Mouse (Mus musculus): Measurements from ENCODE around the gene Btbd2. TPM values are rescaled to one million over a fixed set of nuclear protein-coding genes. Genes with fewer than 3 reads are reported as not detected.
"Not testable (repeated sequence)": the region's sequence is repeated elsewhere in the genome, so short reads cannot be mapped to it uniquely, and the experiment has no call there.

Gene Btbd2
- total RNA-seq, 4 experiments from 2014 or later: 63.4 to 94.6 (median 79.1) TPM

- DNase-seq: no peak
Observed at GRCm38 (mm10) chr10:80606306-80606705, 50.6 kb downstream of the Btbd2 start.

- not testable (repeated sequence) for DNase-seq
Observed at GRCm38 (mm10) chr10:80605721-80606120, 51.1 kb downstream of the Btbd2 start, which contains the start of gene Gm49322. TSS of gene Gm49322 (plus strand) at chr10:80606021.

DNA sequence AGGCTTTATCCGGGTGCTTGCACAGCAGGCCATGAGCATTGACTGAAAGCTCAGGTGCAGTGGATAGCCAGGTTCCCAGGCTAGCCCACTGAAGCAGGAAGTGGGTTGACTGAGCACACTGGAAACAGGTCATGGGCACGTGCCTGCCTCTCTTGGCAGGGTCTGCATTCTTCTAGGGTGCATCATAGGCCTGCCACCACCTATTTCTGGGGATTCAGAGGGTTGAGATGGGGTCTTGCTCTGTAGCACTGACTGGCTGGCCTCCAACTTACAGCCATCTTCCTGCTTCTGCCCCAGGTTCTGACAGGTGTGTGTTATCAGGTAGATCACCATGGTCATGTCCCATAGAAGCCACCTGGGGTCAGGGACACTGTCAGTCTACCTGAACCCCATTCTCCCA lies 51.9 kb downstream of the Btbd2 start:
- no peak for DNase-seq

GRCm38 (mm10) chr10:80604001-80604509 lies 52.8 kb downstream of the Btbd2 start:
- DNase-seq: no peak

DNA sequence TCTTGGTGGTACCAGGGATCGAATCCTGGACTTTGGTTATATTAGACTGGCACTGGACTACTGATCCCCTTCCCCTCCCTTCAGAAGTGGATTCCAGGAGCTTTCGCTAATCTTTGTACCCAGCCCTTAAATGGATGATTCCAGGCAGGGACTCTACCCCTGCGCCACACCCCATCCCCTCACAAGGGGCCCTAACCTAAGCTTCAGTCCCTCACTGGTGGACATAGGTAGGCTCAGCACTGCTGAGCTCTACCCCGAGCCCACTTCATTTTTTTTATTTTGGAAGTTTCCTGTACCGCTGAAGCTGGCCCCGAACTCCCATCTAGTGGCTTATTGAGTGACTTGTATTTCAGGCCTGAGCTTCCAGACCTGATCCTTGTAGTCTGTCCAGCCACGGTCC lies 53.5 kb downstream of the Btbd2 start:
- DNase-seq: no peak

DNA sequence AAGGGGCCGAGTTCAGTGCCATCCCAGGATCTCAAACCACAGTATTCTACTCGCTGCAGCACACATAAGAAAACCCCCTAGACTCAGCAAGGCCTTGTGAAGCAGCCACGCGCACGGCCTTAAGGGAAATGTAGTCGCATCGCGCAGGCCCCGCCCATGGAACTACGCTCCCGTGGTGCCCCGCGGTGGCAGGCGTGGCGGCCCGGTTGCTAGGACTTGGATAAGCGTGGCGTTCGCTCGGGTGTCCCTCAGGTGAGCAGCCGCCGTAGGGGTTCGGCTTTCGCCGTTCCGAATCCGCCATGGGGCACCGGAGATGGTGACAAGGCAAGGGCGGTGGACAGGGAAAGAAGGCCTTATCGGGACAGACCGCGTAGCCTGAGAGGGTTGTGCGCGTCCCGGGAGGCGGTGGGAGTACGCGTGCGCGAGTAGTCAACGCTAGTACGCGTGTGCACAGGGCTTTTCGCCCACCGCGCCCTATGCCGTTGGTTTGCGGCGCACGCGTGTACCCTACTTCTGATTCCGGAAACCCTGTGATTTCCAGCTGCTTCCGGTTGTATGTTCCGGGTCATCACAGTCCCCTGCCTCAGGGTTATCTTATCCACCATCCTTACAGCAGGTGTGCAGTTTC lies 54.1 kb downstream of the Btbd2 start, which contains the start of the genes Scamp4 and Adat3:
Gene Scamp4, plus strand, starts transcription at position 175 of the 628 bp plus-strand sequence.
Gene Adat3, plus strand, starts transcription at position 183 of the 628 bp plus-strand sequence.
- DNase-seq: peak; percentile 91

- no peak for DNase-seq
Observed at GRCm38 (mm10) chr10:80596318-80596717, 60.6 kb downstream of the Btbd2 start.

Small RNAs within 50 kb of the gene (microRNA-seq; reads per million reads assigned to microRNA genes)
- 0.70 to 1.5 reads per million in 2 experiments for gene Mir6912

Other genes starting within 250 kb of the Btbd2 start
- 10 to 100 TPM; 56.7 to 75.7 (median 66.8) TPM for gene Tcf3, start 223.4 kb downstream of the Btbd2 start, total RNA-seq (2022)
- not detected for gene Onecut3, start 162.2 kb downstream of the Btbd2 start, total RNA-seq (2022)
- gene Atp8b3, start 117.9 kb downstream of the Btbd2 start, total RNA-seq (2022): 1 to 10 TPM; 1.2 to 3.0 (median 1.9) TPM
- gene Rexo1, start 95.5 kb downstream of the Btbd2 start, total RNA-seq (2022): 10 to 100 TPM; 54.2 to 60.1 (median 57.0) TPM
- gene Klf16, start 79.8 kb downstream of the Btbd2 start, total RNA-seq (2022): 10 to 100 TPM; 12.7 to 15.4 (median 14.6) TPM
- 100 to 1,000 TPM in 1 of 4 experiments, 10 to 100 TPM in 3; 97.0 to 101 (median 97.8) TPM for gene Abhd17a, start 66.7 kb downstream of the Btbd2 start, total RNA-seq (2022)
- gene Scamp4, start 54.2 kb downstream of the Btbd2 start, total RNA-seq (2022): 10 to 100 TPM; 58.7 to 79.9 (median 70.3) TPM
- gene Adat3, start 54.2 kb downstream of the Btbd2 start, total RNA-seq (2022): 1 to 10 TPM; 1.8 to 4.7 (median 2.9) TPM
- gene Gm49322, start 51.0 kb downstream of the Btbd2 start, total RNA-seq (2022): 1 to 10 TPM; 1.0 to 4.8 (median 3.5) TPM
- gene Csnk1g2, start 34.2 kb downstream of the Btbd2 start, total RNA-seq (2022): 100 to 1,000 TPM; 157 to 173 (median 165) TPM
- gene Mknk2, start 21.0 kb upstream of the Btbd2 start, total RNA-seq (2022): 100 to 1,000 TPM; 106 to 157 (median 123) TPM
- 10 to 100 TPM; 16.2 to 33.5 (median 25.7) TPM for gene Mob3a, start 44.9 kb upstream of the Btbd2 start, total RNA-seq (2022)
- 10 to 100 TPM; 19.3 to 46.2 (median 33.3) TPM for gene Izumo4, start 45.1 kb upstream of the Btbd2 start, total RNA-seq (2022)
- gene Ap3d1, start 85.2 kb upstream of the Btbd2 start, total RNA-seq (2022): 100 to 1,000 TPM in 2 of 4 experiments, 10 to 100 TPM in 2; 91.8 to 136 (median 113) TPM
- gene Dot1l, start 98.1 kb upstream of the Btbd2 start, total RNA-seq (2022): 10 to 100 TPM; 35.0 to 78.6 (median 57.4) TPM
- gene Sf3a2, start 141.1 kb upstream of the Btbd2 start, total RNA-seq (2022): 10 to 100 TPM; 52.0 to 78.6 (median 55.5) TPM
- 100 to 1,000 TPM in 3 of 4 experiments, 10 to 100 TPM in 1; 92.4 to 130 (median 107) TPM for gene Plekhj1, start 141.6 kb upstream of the Btbd2 start, total RNA-seq (2022)
- 1 to 10 TPM in 1 of 4 experiments, under 1 TPM in 3; 0.20 to 1.3 (median 0.68) TPM for gene Amh, start 148.2 kb upstream of the Btbd2 start, total RNA-seq (2022)
- 10 to 100 TPM in 2 of 4 experiments, 1 to 10 TPM in 2; 5.7 to 23.4 (median 12.4) TPM for gene Jsrp1, start 156.4 kb upstream of the Btbd2 start, total RNA-seq (2022)
- 1,000 to 10,000 TPM in 1 of 4 experiments, 100 to 1,000 TPM in 3; 825 to 1,012 (median 923) TPM for gene Oaz1, start 169.6 kb upstream of the Btbd2 start, total RNA-seq (2022)
- 10 to 100 TPM in 3 of 4 experiments, 1 to 10 TPM in 1; 8.4 to 21.5 (median 15.9) TPM for gene Lingo3, start 187.0 kb upstream of the Btbd2 start, total RNA-seq (2022)
- 10 to 100 TPM; 27.4 to 54.4 (median 34.0) TPM for gene Lsm7, start 198.1 kb upstream of the Btbd2 start, total RNA-seq (2022)
- gene Sppl2b, start 198.2 kb upstream of the Btbd2 start, total RNA-seq (2022): 10 to 100 TPM; 28.1 to 45.3 (median 36.1) TPM
- under 1 TPM in 1 of 4 experiments, not detected in 3; 0.18 TPM for gene Tmprss9, start 214.8 kb upstream of the Btbd2 start, total RNA-seq (2022)
- gene Timm13, start 243.9 kb upstream of the Btbd2 start, total RNA-seq (2022): 100 to 1,000 TPM; 154 to 235 (median 185) TPM

Measured in adrenal gland, adult 8-10 months (tissue).